Mouse (Mus musculus) stomach, embryonic 15.5 days (tissue): ENCODE results near the gene Prkcg. TPM values are rescaled to one million over a fixed set of nuclear protein-coding genes. Genes with fewer than 3 reads are reported as not detected.
"Not testable (repeated sequence)": the region's sequence is repeated elsewhere in the genome, so short reads cannot be mapped to it uniquely, and the experiment has no call there.

Experiments
- ATAC-seq: fragments of 200-750 bp; cut with Nextera tagmentation; 2 replicates; pipeline ENCODE4 v1.8.0; 2017; ENCODE audit warnings: low read depth, moderate number of reproducible peaks, moderate TSS enrichment; ENCODE audit not compliant: insufficient read depth, low FRiP score
- H3K27ac ChIP-seq: fragments of 300-500 bp; sonication (generic); 2 replicates; pipeline ENCODE4 v1.5.1; 2015; ENCODE audit warnings: mild to moderate bottlenecking, inconsistent platforms
- H3K27me3 ChIP-seq: fragments of 300-500 bp; sonication (generic); replicated peaks from 2 replicates; pipeline ENCODE4 v1.6.1; 2015; ENCODE audit warnings: inconsistent platforms
- H3K36me3 ChIP-seq: fragments of 300-500 bp; sonication (generic); 2 replicates; pipeline ENCODE4 v1.6.1; 2015; ENCODE audit warnings: inconsistent platforms
- H3K4me1 ChIP-seq: fragments of 300-500 bp; sonication (generic); 2 replicates; pipeline ENCODE4 v1.6.1; 2015; ENCODE audit warnings: inconsistent platforms
- H3K4me2 ChIP-seq: fragments of 300-500 bp; sonication (generic); 2 replicates; pipeline ENCODE4 v1.6.1; 2015; ENCODE audit warnings: mild to moderate bottlenecking, inconsistent platforms
- H3K4me3 ChIP-seq: fragments of 300-500 bp; sonication (generic); replicated peaks from 2 replicates; pipeline ENCODE4 v1.5.1; 2015; ENCODE audit warnings: inconsistent platforms
- H3K9ac ChIP-seq: fragments of 300-500 bp; sonication (generic); 2 replicates; pipeline ENCODE4 v1.6.1; 2015; ENCODE audit warnings: inconsistent platforms
- H3K9me3 ChIP-seq: fragments of 300-500 bp; sonication (generic); 2 replicates; pipeline ENCODE4 v1.6.1; 2016; ENCODE audit warnings: inconsistent platforms
- WGBS: fragments of 180-500 bp; shearing (Covaris S2); methylation state at CpG from one replicate; pipeline ENCODE4 v1.1.7; 2015; 5-methylcytosine and 5-hydroxymethylcytosine counted together
- polyA plus RNA-seq: library from polyadenylated mRNA; unstranded; fragments of >200 nt; fragmentation: Nextera tagmentation; extraction: Ambion mirVana; gene quantifications from 2 replicates; pipeline ENCODE4 v1.2.1, GENCODE M21; 2015

Prkcg gene
- polyA plus RNA-seq, 1 experiment from 2014 or later, result 0.40 TPM

DNA sequence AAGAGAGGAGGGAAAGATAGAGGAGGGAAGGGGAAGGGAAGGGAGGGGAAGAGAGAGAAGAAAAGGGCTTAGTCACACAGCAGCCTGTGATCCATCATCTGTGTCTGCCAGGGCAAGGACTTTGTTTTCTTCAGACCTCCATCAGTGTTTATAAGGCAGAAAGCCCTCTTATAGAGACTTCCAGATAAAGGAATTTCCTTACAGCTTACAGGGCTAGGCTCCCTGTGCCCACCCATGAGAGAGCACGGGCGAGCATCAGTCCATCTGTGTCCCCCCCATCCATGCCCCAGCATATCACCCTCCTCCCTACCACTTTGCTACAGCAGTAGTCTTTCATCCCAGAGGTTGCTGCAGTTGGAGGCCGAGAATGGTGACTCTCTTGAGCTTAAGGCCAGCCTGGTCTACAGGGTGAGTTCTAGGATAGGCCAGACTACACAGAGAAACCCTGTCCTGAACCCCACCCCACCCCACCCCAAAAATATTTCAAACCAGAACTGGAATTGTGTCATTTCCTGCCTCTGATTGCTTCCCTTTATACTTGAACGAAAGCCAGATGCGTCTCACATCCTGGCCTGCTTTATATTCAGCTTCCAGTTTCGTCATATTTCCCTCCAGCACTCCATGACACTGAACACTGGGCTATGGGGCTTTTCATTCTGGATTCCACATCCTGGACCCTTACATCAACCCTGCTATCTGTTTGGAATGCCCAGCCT lies 13.4 kb upstream of the Prkcg start:
- no peaks in the 10 kb centered on the region for H3K36me3 ChIP-seq
- 0 out of 2 replicates have a peak overlapping the region, but pooled peaks have one; percentile 13 for H3K4me2 ChIP-seq
- no peak overlapping the region for H3K4me3 ChIP-seq
- no peak overlapping the region for H3K9ac ChIP-seq
- H3K9me3 ChIP-seq, result no peaks in the 10 kb centered on the region
- peak; percentile 58; the same call in 1 of the 2 replicates for ATAC-seq
- no peaks in the 10 kb centered on the region for H3K27me3 ChIP-seq
- WGBS, result 34% methylated on average over 6 of the region's 6 CpGs
- H3K27ac ChIP-seq, result peak overlapping the region; percentile 87
- no peaks in the 10 kb centered on the region for H3K4me1 ChIP-seq

DNA sequence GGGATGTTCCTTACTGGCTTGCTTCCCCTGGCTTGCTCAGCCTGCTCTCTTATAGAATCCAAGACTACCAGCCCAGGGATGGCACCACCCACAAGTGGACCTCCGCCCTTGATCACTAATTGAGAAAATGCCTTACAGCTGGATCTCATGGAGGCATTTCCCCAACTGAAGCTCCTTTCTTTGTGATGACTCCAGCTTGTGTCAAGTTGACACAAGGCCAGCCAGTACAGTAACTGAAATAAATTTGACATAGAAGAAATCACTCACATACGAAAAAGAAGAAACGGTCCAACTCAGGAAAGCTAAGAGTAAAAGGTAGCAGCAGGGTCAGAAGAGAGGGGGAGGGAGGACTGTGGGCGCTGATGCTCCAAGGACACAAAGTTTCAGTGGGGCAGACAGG lies 12.2 kb upstream of the Prkcg start:
- H3K27me3 ChIP-seq, H3K4me1 ChIP-seq, H3K9ac ChIP-seq, H3K4me2 ChIP-seq, H3K27ac ChIP-seq, H3K9me3 ChIP-seq, H3K4me3 ChIP-seq, H3K36me3 ChIP-seq, ATAC-seq: not testable (repeated sequence)
- 58% methylated on average over 4 of the region's 4 CpGs for WGBS

DNA sequence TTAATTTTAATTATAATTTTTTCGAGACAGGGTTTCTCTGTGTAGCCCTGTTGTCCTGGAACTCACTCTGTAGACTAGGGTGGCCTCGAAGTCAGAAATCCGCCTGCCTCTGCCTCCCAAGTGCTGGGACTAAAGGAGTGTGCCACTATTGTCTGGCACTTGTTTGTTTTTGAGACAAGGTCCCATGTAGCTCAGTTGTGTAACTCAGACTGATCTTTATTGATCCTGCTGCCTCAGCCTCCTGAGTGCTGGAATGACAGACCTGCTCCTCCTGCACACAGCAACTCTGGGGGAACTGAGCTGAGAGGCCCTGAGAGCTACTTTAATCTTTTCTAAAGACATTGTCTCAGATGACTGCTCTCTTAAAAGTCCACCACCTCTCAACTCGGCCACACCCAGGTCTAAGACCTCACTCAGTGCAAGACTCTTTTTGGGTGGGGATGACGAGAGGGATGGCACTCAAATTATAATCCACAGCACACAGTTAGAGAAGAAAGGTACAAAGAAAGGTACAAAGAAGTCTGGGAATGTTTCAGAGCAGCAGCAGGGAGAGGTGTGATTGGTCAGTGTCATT lies 8.8 kb upstream of the Prkcg start:
- H3K9me3 ChIP-seq, result no peaks in the 10 kb centered on the region
- no peaks in the 10 kb centered on the region for H3K36me3 ChIP-seq
- WGBS, result 72% methylated on average over 5 of the region's 5 CpGs
- H3K4me2 ChIP-seq, result no peak overlapping the region
- no peak overlapping the region for H3K4me3 ChIP-seq
- peak overlapping the region; percentile 26; the same call in 1 of the 2 replicates for H3K27ac ChIP-seq
- H3K4me1 ChIP-seq, result no peaks in the 10 kb centered on the region
- ATAC-seq, result no peak
- H3K9ac ChIP-seq, result no peak overlapping the region
- no peaks in the 10 kb centered on the region for H3K27me3 ChIP-seq

- Histone ChIP-seq H3K36me3 (no peaks in the 10 kb centered on the region), H3K4me2 (no peak overlapping the region), H3K4me3 (no peak overlapping the region), H3K27me3 (no peaks in the 10 kb centered on the region), H3K27ac (peak overlapping the region; percentile 26; the same call in 1 of the 2 replicates), H3K4me1 (no peaks in the 10 kb centered on the region), H3K9ac (no peak overlapping the region), H3K9me3 (no peaks in the 10 kb centered on the region)
- WGBS, result 31% methylated on average over 8 of the region's 8 CpGs
- no peak for ATAC-seq
These were observed 8.3 kb upstream of the Prkcg start for GRCm38 (mm10) chr7:3280654-3281153.

DNA sequence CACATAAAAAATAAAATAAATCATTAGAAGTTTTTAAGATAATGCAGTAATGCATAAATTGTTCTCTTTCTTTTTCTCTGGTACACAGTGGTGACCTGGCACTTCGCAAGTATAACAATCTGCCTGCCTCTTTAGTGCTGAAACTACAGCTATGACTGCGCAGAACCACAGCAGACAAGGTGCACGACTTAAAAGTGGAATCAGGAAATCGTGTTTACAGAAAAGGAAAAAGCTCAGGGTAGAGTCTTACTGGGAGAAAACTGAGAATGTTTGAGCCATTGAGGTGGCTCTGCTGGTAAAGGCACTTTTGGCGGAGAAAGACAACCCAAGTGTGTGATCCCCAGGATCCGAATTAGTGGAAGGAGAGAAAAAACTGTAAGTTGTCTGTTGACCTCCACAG lies 7.2 kb upstream of the Prkcg start:
- ATAC-seq, result no peak
- Histone ChIP-seq H3K4me3 (no peak overlapping the region), H3K27me3 (no peaks in the 10 kb centered on the region), H3K4me1 (no peaks in the 10 kb centered on the region), H3K9ac (no peak overlapping the region), H3K36me3 (no peaks in the 10 kb centered on the region), H3K9me3 (no peaks in the 10 kb centered on the region), H3K27ac (no peak overlapping the region), H3K4me2 (no peak overlapping the region)
- WGBS, result 81% methylated on average over 6 of the region's 6 CpGs

DNA sequence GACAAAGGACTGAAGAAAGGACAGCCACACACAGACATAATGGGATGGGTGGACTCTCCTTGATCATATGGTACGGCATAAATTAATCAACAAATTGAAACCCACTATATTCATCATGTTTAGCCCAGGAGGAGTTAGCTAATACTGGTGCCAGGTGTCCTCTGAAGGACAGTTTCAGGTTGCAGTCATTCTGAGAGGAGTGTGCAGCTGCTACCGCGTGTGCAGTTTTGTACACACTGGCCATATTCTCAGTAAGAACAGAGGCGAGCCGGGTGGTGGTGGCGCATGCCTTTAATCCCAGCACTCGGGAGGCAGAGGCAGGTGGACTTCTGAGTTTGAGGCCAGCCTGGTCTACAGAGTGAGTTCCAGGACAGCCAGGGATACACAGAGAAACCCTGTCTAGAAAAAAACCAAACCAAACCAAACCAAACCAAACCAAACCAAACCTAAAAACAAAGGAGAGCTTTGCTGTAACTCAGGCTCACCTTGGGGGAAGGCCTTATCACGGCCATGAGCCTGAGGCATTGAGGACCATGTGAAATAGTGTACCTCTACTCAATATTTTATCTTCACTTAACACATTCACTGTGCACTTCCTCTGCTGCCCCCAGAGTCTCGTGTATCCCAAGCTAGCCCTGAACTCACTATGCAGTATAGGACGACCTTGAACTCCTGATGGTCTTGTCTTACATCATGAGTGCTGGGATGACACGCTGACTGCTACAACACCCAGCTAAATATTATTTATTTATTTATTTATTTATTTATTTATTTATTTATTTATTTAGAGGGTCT lies 5.7 kb upstream of the Prkcg start:
- Histone ChIP-seq H3K4me2 (no peak overlapping the region), H3K4me1 (0 out of 2 replicates have a peak, but pooled peaks cover 6% of the 10 kb centered on the region), H3K36me3 (no peaks in the 10 kb centered on the region), H3K27me3 (no peaks in the 10 kb centered on the region), H3K9me3 (no peaks in the 10 kb centered on the region), H3K4me3 (no peak overlapping the region), H3K9ac (no peak overlapping the region), H3K27ac (no peak overlapping the region)
- 85% methylated on average over 11 of the region's 11 CpGs for WGBS
- no peak for ATAC-seq

DNA sequence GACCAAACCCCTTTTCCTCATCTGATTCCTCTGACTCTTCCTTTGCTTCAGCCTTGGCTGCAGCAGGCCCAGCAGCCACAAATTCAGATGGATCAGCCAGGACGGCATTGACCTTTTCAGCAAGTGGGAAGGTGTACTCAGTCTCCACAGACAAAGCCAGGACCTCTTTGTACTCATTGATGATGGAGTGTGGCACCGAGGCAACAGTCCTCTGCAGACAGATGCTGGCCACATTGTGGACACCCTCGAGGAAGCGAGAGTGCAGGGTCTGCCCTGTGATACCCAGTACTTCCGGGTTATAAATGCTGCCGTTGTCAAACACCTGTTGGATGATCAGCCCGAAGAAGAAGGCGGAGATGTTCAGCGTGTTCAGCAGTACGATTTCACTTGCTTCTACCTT lies 4.4 kb upstream of the Prkcg start:
- ATAC-seq, result no peak
- Histone ChIP-seq H3K27ac (no peak overlapping the region), H3K36me3 (no peaks in the 10 kb centered on the region), H3K4me1 (0 out of 2 replicates have a peak, but pooled peaks cover 7% of the 10 kb centered on the region), H3K9ac (no peak overlapping the region), H3K4me3 (no peak overlapping the region), H3K4me2 (no peak overlapping the region), H3K9me3 (no peaks in the 10 kb centered on the region), H3K27me3 (no peaks in the 10 kb centered on the region)
- 82% methylated on average over 10 of the region's 10 CpGs for WGBS

DNA sequence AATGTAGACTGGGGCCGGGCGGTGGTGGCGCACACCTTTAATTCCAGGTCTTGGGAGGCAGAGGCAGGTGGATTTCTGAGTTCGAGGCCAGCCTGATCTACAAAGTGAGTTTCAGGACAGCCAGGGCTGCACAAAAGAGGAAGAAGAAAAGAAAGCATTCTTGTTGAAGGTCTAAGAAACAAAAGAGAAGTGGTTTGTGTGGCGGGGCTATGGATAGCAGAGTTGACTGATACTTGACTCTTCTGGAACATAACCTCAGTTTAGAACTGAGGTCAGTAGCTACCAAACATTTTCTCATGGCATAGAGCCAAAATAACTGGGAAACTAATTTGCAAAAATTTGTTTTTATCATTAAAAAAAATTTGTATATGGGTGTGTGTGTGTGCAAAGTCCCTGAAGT lies 2.9 kb upstream of the Prkcg start:
- ATAC-seq, result no peak
- Histone ChIP-seq H3K36me3 (no peaks in the 10 kb centered on the region), H3K4me1 (0 out of 2 replicates have a peak, but pooled peaks cover 7% of the 10 kb centered on the region), H3K4me3 (no peak overlapping the region), H3K27me3 (no peaks in the 10 kb centered on the region), H3K9me3 (no peaks in the 10 kb centered on the region), H3K4me2 (no peak overlapping the region), H3K9ac (no peak overlapping the region), H3K27ac (no peak overlapping the region)
- 89% methylated on average over 5 of the region's 5 CpGs for WGBS

DNA sequence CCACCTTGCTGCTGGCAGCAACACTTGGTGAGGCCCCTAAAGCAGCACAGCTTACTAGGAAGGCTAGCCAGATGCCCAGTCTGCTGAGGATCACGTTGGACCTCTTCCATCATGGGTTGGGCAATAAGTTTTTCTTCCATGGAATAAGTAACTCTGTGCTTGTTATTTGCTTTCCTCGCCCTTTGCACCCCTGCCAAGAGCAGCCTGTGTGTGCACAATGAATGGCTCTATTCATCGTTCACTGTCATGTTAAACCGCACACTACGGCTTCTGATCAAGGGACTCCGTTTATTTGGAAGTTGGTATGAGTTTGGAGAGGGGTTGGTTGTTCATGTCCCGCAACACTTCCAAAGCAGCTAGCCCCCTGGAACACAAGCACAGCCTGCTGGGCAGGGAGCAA lies 1.8 kb upstream of the Prkcg start:
- H3K27ac ChIP-seq, result peak overlapping the region; percentile 42; the same call in 1 of the 2 replicates
- WGBS, result 44% methylated on average over 7 of the region's 7 CpGs

DNA sequence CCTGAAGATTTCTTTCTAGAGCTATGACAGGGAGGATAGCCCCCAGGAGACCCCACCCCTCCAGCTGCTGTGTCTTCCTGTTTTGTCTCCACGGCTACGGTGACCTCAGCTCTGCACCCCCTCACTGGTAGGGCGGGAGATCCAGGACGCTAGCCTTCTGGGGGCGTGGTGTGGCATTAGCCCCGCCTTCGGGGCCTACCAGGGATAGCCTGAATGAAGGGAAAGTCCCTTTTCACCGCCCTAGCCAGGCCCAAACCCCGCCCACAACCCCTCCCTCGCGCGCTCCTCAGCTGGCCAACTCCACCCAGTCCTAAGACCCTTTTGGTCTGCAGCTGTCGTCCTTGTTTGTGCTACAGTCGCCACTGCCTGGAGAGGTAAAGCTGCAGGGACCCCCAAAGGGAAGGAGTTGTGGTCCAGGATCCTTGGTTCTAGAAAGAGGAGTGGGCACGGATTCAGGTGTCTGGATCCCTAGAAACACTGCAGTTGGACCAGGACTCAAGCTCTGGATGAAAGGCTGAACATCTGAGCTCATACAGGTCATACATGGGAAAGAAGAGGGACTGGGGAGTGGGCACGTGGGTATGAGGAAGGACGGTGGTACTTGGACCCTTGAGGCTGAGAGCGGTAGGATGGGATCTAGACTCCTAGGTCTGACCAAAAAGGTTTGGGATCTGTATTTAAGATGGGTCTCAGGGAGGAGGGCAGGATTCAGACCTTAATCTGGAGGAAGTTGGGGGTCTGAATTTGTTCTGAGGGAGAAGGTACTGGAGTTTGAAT lies 1.5 kb downstream of the Prkcg start:
- ATAC-seq, result peak; percentile 84
- H3K4me1 ChIP-seq, result peaks cover 30% of the 10 kb centered on the region
- WGBS, result 1% methylated on average over 18 of the region's 18 CpGs
- peak overlapping the region; percentile 19 for H3K9ac ChIP-seq
- H3K9me3 ChIP-seq, result no peaks in the 10 kb centered on the region
- peak overlapping the region; percentile 48 for H3K4me3 ChIP-seq
- no peaks in the 10 kb centered on the region for H3K27me3 ChIP-seq
- 0 out of 2 replicates have a peak, but pooled peaks cover 3% of the 10 kb centered on the region for H3K36me3 ChIP-seq
- H3K27ac ChIP-seq, result peak overlapping the region; percentile 94
- peak overlapping the region; percentile 68 for H3K4me2 ChIP-seq

More for the DNA sequence above, 1.8 kb upstream of the Prkcg start:
- no peak overlapping the region for H3K9ac ChIP-seq
- H3K4me2 ChIP-seq, result no peak overlapping the region
- ATAC-seq, result no peak
- no peaks in the 10 kb centered on the region for H3K36me3 ChIP-seq
- H3K4me3 ChIP-seq, result no peak overlapping the region
- H3K27me3 ChIP-seq, result no peaks in the 10 kb centered on the region
- no peaks in the 10 kb centered on the region for H3K9me3 ChIP-seq
- H3K4me1 ChIP-seq, result peaks cover 13% of the 10 kb centered on the region

DNA sequence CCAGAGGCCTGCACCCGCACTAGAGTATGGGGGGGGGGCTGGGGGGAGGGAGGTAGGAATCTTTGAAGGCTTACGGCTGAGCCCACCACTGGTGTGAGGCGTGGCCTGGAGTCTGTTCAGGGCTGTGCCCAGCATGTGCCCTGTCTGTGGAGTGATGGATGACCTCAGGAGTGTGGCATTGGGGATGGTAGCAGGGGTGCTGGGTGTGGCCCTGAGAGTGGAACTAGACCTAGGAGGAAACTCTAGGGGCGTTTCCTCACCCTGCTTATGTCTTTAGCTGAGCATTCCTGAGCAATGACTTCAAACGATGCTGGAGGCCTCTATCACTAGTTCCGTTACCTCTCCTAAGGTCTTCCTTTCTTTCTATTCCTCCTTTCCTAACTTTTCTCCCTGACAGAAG lies 2.2 kb downstream of the Prkcg start:
- Histone ChIP-seq H3K9ac (peak overlapping the region; percentile 19; the same call in 1 of the 2 replicates), H3K36me3 (0 out of 2 replicates have a peak, but pooled peaks cover 3% of the 10 kb centered on the region), H3K9me3 (no peaks in the 10 kb centered on the region), H3K4me2 (peak overlapping the region; percentile 68), H3K27me3 (no peaks in the 10 kb centered on the region), H3K4me3 (peak overlapping the region; percentile 48), H3K27ac (peak overlapping the region; percentile 94), H3K4me1 (peaks cover 34% of the 10 kb centered on the region)
- WGBS, result 9% methylated on average over 6 of the region's 6 CpGs
- ATAC-seq, result 0 out of 2 replicates have a peak, but pooled peaks have one; percentile 3
